Mouse (Mus musculus) heart, embryonic 14.5 days (tissue): Measurements from ENCODE around the gene Zfp408. TPM values are rescaled to one million over a fixed set of nuclear protein-coding genes. Genes with fewer than 3 reads are reported as not detected.
A peak's percentile ranks its signal among the peaks of the same experiment; 100 is the strongest.

Experiments used
- ATAC-seq: fragments of 200-750 bp; cut with Nextera tagmentation; 2 replicates; pipeline ENCODE4 v1.8.0; 2017; ENCODE audit warnings: low read depth, moderate TSS enrichment; ENCODE audit not compliant: insufficient number of reproducible peaks, insufficient read depth, low FRiP score
- H3K27ac ChIP-seq, 2 experiments: fragments of 200-500 bp in 1 of 2; fragments of 300-500 bp in 1 of 2; sonication (generic) in 1 of 2; replicated peaks in 1 of 2; 2 replicates each; pipeline ENCODE4 v1.5.1; 2012 to 2014; ENCODE audit warnings: low read depth in 2 of 2, low read length in 2 of 2, control low read depth in 1 of 2, mild to moderate bottlenecking in 1 of 2, mixed read lengths in 1 of 2; ENCODE audit not compliant: control insufficient read depth in 1 of 2, insufficient read depth in 1 of 2
- H3K27me3 ChIP-seq: fragments of 300-500 bp; sonication (generic); 2 replicates; pipeline ENCODE4 v1.6.1; 2014; ENCODE audit warnings: mild to moderate bottlenecking, low read length, control low read depth; ENCODE audit not compliant: control insufficient read depth, insufficient read depth
- H3K36me3 ChIP-seq: fragments of 300-500 bp; sonication (generic); 2 replicates; pipeline ENCODE4 v1.6.1; 2014; ENCODE audit warnings: mild to moderate bottlenecking, control low read depth, low read length, mixed read lengths; ENCODE audit not compliant: control insufficient read depth, insufficient read depth
- H3K4me1 ChIP-seq, 2 experiments: fragments of 200-500 bp in 1 of 2; fragments of 300-500 bp in 1 of 2; sonication (generic) in 1 of 2; 2 replicates each; pipeline ENCODE4 v1.6.1; 2012 to 2014; ENCODE audit warnings: low read length in 2 of 2, control low read depth in 1 of 2, mixed read lengths in 1 of 2; ENCODE audit not compliant: control insufficient read depth in 2 of 2, insufficient read depth in 2 of 2
- H3K4me2 ChIP-seq: fragments of 300-500 bp; sonication (generic); 2 replicates; pipeline ENCODE4 v1.6.1; 2014; ENCODE audit warnings: mild to moderate bottlenecking, low read length
- H3K4me3 ChIP-seq, 2 experiments: fragments of 200-500 bp in 1 of 2; fragments of 300-500 bp in 1 of 2; sonication (generic) in 1 of 2; 2 replicates each; pipeline ENCODE4 v1.5.1; 2012 to 2014; ENCODE audit warnings: low read length in 2 of 2, mild to moderate bottlenecking in 2 of 2, control low read depth in 1 of 2, low read depth in 1 of 2, moderate library complexity in 1 of 2; ENCODE audit not compliant: control insufficient read depth in 1 of 2, insufficient read depth in 1 of 2
- H3K9ac ChIP-seq: fragments of 300-500 bp; sonication (generic); 2 replicates; pipeline ENCODE4 v1.6.1; 2014; ENCODE audit warnings: mild to moderate bottlenecking, low read length
- H3K9me3 ChIP-seq: fragments of 300-500 bp; sonication (generic); 2 replicates; pipeline ENCODE4 v1.6.1; 2016; ENCODE audit warnings: low read length, control low read depth; ENCODE audit not compliant: control insufficient read depth
- WGBS: fragments of 180-500 bp; shearing (Covaris S2); extraction: QIAGEN DNeasy Blood & Tissue Kit; methylation state at CpG from one replicate; pipeline ENCODE4 v1.1.7; 2014; 5-methylcytosine and 5-hydroxymethylcytosine counted together
- polyA plus RNA-seq: library from polyadenylated mRNA; unstranded; fragments of >200 nt; fragmentation: Nextera tagmentation; extraction: Ambion mirVana; gene quantifications from 2 replicates; pipeline ENCODE4 v1.2.1, GENCODE M21; 2014

Zfp408 gene
- polyA plus RNA-seq, 1 experiment from 2014 or later = 4.8 TPM

DNA sequence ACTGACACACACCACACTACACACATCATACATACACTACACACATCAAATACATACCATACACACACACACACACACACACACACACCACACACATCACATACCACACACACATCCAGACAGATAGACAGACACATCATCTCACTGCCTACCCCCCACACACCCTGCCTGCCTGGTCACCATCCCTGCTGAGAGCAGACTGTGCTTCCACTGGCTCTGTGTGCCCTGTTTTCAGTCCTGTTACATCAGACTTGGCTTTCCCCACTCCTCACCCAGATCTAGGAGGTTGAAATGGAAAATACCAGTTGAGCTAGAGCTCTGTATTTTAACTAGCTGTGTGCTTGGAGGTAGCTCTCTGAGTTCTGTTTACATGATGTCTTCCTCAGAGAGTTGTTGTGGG is 15.2 kb upstream of the Zfp408 start:
- no peak overlapping the region for H3K4me3 ChIP-seq
- no peaks in the 10 kb centered on the region for H3K27me3 ChIP-seq
- no peak overlapping the region for H3K4me2 ChIP-seq
- peaks cover 4 to 5% of the 10 kb centered on the region in 2 experiments; a peak in 3 of 4 replicates for H3K4me1 ChIP-seq
- no peak for ATAC-seq
- no peak overlapping the region for H3K9ac ChIP-seq
- H3K36me3 ChIP-seq = peaks cover 93% of the 10 kb centered on the region
- H3K27ac ChIP-seq = no peak overlapping the region
- no peaks in the 10 kb centered on the region for H3K9me3 ChIP-seq

- Histone ChIP-seq H3K36me3 (peaks cover 94% of the 10 kb centered on the region), H3K4me3 (no peak overlapping the region), H3K4me2 (no peak overlapping the region), H3K27me3 (no peaks in the 10 kb centered on the region), H3K9ac (no peak overlapping the region), H3K4me1 (peaks cover 9 to 11% of the 10 kb centered on the region in 2 experiments), H3K27ac (no peak overlapping the region), H3K9me3 (no peaks in the 10 kb centered on the region)
- no peak for ATAC-seq
- WGBS = 93% methylated on average over 6 of the region's 6 CpGs
Measured at GRCm38 (mm10) chr2:91660981-91661380, 11.4 kb upstream of the Zfp408 start.

DNA sequence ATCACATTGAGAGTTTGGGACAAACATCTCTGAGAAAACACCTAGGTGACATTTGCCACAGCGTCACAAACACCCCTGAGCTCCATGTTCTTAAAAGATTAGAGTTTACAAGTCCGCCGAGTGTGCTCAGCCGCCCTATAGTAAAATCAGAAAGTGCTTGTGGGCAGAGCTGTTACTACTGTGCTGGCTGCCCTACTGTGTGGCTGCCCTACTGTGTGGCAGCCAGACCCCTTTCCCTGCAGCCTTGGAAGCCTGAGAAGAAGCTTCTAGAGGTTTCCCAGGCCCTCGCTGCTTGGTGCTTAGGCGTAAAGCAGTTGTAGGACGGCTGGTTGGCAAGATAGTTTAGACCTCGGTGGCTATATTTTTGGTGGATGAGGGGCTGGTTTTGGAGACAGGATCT is 10.1 kb upstream of the Zfp408 start:
- Histone ChIP-seq H3K36me3 (peaks cover 98% of the 10 kb centered on the region), H3K4me3 (no peak overlapping the region), H3K4me2 (no peak overlapping the region), H3K9ac (no peak overlapping the region), H3K27ac (no peak overlapping the region), H3K9me3 (no peaks in the 10 kb centered on the region), H3K4me1 (peaks cover 19 to 25% of the 10 kb centered on the region in 2 experiments), H3K27me3 (no peaks in the 10 kb centered on the region)
- ATAC-seq = no peak
- 91% methylated on average over 8 of the region's 8 CpGs for WGBS

DNA sequence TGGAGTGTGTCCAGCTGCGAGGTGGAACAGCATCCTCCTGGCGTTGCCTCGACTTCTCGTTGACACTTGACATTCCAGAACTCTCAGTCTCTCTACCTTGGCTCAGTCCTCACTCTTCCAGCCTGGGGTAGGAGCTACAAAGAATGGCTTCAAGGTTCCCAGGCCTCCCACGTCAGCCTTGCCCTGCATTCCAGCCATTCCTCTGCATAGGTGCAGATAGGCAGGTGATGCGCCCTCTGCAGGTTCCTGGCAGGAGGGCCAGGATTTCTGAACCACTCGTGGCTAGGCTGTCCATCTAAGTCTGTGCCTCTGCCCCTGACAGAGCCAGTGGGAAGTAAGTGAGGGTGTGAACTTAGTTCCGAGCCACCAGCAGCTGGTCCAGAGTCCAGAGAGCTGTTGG is 7.2 kb upstream of the Zfp408 start:
- peaks cover 32 to 47% of the 10 kb centered on the region in 2 experiments for H3K4me1 ChIP-seq
- peaks cover 84% of the 10 kb centered on the region for H3K36me3 ChIP-seq
- 44% methylated on average over 8 of the region's 8 CpGs for WGBS
- H3K4me3 ChIP-seq = no peak overlapping the region
- H3K9ac ChIP-seq = no peak overlapping the region
- no peaks in the 10 kb centered on the region for H3K27me3 ChIP-seq
- H3K27ac ChIP-seq = peak overlapping the region; percentile 25 to 75; a peak in 2 of 4 replicates
- H3K4me2 ChIP-seq = peak overlapping the region; percentile 19
- no peak for ATAC-seq
- H3K9me3 ChIP-seq = no peaks in the 10 kb centered on the region

DNA sequence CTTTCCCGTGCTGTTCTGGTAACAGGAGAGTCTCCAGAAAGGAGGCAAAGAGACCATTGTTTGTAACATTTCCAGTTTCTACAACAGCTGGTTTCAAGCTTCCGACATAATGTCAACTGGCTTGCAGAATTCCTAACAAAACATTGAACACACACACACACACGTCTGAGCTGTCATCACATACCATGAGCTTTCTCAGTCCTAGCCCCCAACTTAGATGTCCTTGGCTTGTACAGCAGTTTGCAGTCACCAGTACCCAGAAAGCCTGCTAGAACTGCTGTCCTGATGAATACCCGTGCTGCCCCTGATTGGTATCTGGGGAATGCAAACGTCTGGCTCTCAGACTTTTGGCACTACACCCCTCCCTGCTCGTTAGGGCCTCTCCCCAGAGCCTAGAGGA is 6.2 kb upstream of the Zfp408 start:
- H3K9me3 ChIP-seq = no peaks in the 10 kb centered on the region
- peaks cover 74% of the 10 kb centered on the region for H3K36me3 ChIP-seq
- peak overlapping the region; percentile 35 for H3K9ac ChIP-seq
- no peaks in the 10 kb centered on the region for H3K27me3 ChIP-seq
- peak; percentile 32; the same call in 1 of the 2 replicates for ATAC-seq
- 19% methylated on average over 6 of the region's 6 CpGs for WGBS
- H3K27ac ChIP-seq = peak overlapping the region; percentile 75 to 85
- H3K4me2 ChIP-seq = peak overlapping the region; percentile 19
- H3K4me1 ChIP-seq = peaks cover 34 to 56% of the 10 kb centered on the region in 2 experiments
- no peak overlapping the region for H3K4me3 ChIP-seq

DNA sequence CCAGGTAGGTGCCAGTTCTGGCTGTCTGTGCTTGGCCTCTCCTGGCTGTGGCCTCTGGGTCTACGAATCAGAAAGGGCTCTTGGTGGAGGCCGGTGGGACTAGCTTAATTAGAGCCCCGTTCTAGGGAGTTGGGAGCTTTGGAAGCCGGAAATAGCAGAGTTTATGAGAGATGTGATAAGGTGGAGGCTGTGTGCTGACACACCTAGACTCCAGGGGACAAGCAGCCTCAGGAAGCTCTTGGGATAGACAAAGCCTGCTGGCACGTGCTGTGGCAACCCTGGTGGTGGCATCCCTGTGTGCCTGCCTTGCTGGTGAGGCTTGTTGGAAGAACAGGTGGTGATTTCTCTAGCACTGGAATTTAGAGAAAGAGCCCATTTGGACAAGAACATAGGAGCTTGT is 5.8 kb upstream of the Zfp408 start:
- Histone ChIP-seq H3K36me3 (peaks cover 71% of the 10 kb centered on the region), H3K9me3 (no peaks in the 10 kb centered on the region), H3K27ac (peak overlapping the region; percentile 75 to 85), H3K4me2 (peak overlapping the region; percentile 19; the same call in 1 of the 2 replicates), H3K9ac (0 out of 2 replicates have a peak overlapping the region, but pooled peaks have one; percentile 27), H3K27me3 (no peaks in the 10 kb centered on the region), H3K4me3 (no peak overlapping the region), H3K4me1 (peaks cover 34 to 58% of the 10 kb centered on the region in 2 experiments)
- ATAC-seq = no peak
- WGBS = 20% methylated on average over 5 of the region's 5 CpGs

DNA sequence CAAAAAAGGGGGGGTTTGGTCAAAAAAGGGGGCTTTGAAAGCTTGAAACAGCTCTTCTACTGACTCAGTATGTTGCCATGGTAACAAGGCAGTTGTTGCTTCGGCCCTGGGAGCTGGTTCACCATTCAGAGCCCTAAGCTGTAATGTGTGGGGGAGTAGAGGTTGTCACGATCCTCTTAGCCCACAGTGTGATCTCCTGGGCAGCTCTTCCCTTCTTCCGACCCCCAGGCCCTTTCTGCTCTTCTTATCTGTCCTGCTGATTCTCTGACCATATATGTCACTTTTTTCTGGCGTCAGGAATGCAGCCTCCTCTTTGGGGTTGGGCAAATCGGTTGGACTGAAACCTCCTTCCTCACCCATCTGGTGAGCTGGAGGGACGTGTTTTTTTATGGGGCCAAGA is 3.3 kb upstream of the Zfp408 start:
- peak overlapping the region; percentile 54 for H3K9ac ChIP-seq

More for the DNA sequence above, 3.3 kb upstream of the Zfp408 start:
- peaks cover 49% of the 10 kb centered on the region for H3K36me3 ChIP-seq
- H3K27me3 ChIP-seq = no peaks in the 10 kb centered on the region
- peak overlapping the region; percentile 86 for H3K4me2 ChIP-seq
- ATAC-seq = no peak
- 12% methylated on average over 6 of the region's 6 CpGs for WGBS
- peak overlapping the region; percentile 67 to 72 for H3K27ac ChIP-seq
- H3K4me3 ChIP-seq = no peak overlapping the region
- no peaks in the 10 kb centered on the region for H3K9me3 ChIP-seq
- peaks cover 34 to 62% of the 10 kb centered on the region in 2 experiments for H3K4me1 ChIP-seq
